In the genomic region with DNA sequence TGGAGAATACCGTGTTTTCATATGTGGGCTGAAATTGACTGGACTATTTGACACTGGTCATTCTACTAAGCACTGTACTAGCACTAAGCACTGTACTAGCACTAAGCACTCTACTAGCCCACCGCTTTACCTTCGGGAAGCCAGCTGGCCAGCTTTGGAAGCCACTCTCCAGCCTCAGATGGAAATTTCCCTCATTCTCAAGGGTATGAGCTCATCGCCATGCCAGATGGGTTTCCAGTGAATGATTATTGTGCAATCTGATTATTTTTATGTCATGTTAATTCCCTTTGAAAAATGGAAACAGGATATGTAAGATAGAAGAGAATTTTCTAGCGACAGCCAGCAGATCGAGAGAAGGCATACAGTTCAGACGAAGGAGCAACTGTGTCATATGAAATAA, we compare ENCODE assay signal across 22 mouse cellular contexts.
A peak's percentile ranks its signal among the peaks of the same experiment; 100 is the strongest.
DNase-seq lines count a peak whose midpoint lies in the region; ATAC-seq lines count a peak whose summit lies in the region.
"Had no signal": no experiment of that assay in that cellular context is flagged by ENCODE, and none has a peak within 500 bp of the region (broad histone marks: within the 10 kb centered on the region; RNA-seq: fewer than 3 reads in every experiment).

No protein-coding gene starts in this region.

- no peak for ATAC-seq in hindbrain, embryonic 15.5 days (ENCODE audit: low FRiP score, low read depth)
- ATAC-seq in hindbrain, embryonic 12.5 days (ENCODE audit: low FRiP score): no peak
- ATAC-seq in kidney, embryonic 14.5 days (ENCODE audit: low FRiP score, low TSS enrichment): no peak
- ATAC-seq: forebrain, embryonic 16.5 days; intestine, postnatal 0 days had no signal

- H3K9ac ChIP-seq in hindbrain, embryonic 15.5 days: no peak overlapping the region
- H3K9ac ChIP-seq in hindbrain, embryonic 12.5 days: no peak overlapping the region
- H3K9ac ChIP-seq in kidney, embryonic 14.5 days (ENCODE audit: low read depth, low read length): no peak overlapping the region
- H3K9ac ChIP-seq: embryonic facial prominence, embryonic 12.5 days; heart, embryonic 13.5 days; liver, embryonic 14.5 days; lung, embryonic 15.5 days; midbrain, embryonic 12.5 days had no signal

- no peaks in the 10 kb centered on the region for H3K36me3 ChIP-seq in hindbrain, embryonic 15.5 days
- H3K36me3 ChIP-seq in hindbrain, embryonic 12.5 days: no peaks in the 10 kb centered on the region
- no peaks in the 10 kb centered on the region for H3K36me3 ChIP-seq in kidney, embryonic 14.5 days (ENCODE audit: control insufficient read depth, insufficient read depth, low read length)
- H3K36me3 ChIP-seq: embryonic facial prominence, embryonic 12.5 days; G1E; heart, embryonic 13.5 days; lung, embryonic 15.5 days; midbrain, embryonic 12.5 days had no signal

- peak; percentile 74 to 76 for DNase-seq in cerebellum, postnatal 10 days
- no peak for DNase-seq in cerebellum, adult 8-10 months
- DNase-seq in lung, postnatal 36 days: peak; percentile 14
- DNase-seq in lung, postnatal 10 days: no peak
- DNase-seq in skeletal muscle tissue, adult 2 months (ENCODE audit: low read depth, low spot score): peak; percentile 39
- DNase-seq: adrenal gland, postnatal 36 days; cerebellum, adult 2 months; heart, adult 18-20 months; heart, postnatal 36 days; thymus, adult 2 months had no signal

- 64% methylated on average over 7 of the region's 7 CpGs for WGBS in hindbrain, embryonic 15.5 days
- 74% methylated on average over 7 of the region's 7 CpGs for WGBS in hindbrain, embryonic 12.5 days
- 87% methylated on average over 7 of the region's 7 CpGs for WGBS in kidney, embryonic 14.5 days

- no peaks in the 10 kb centered on the region for H3K27me3 ChIP-seq in hindbrain, embryonic 15.5 days
- no peaks in the 10 kb centered on the region for H3K27me3 ChIP-seq in hindbrain, embryonic 12.5 days
- H3K27me3 ChIP-seq in kidney, embryonic 14.5 days (ENCODE audit: control insufficient read depth, insufficient read depth, low read length): no peaks in the 10 kb centered on the region
- H3K27me3 ChIP-seq: embryonic facial prominence, embryonic 12.5 days; heart, embryonic 13.5 days; lung, embryonic 15.5 days; midbrain, embryonic 12.5 days had no signal

- H3K4me3 ChIP-seq in hindbrain, embryonic 15.5 days: no peak overlapping the region
- H3K4me3 ChIP-seq in hindbrain, embryonic 12.5 days: no peak overlapping the region
- H3K4me3 ChIP-seq in kidney, embryonic 14.5 days (ENCODE audit: low read length): no peak overlapping the region
- H3K4me3 ChIP-seq: embryonic facial prominence, embryonic 12.5 days; heart, embryonic 13.5 days; lung, embryonic 15.5 days; midbrain, embryonic 12.5 days had no signal

- peaks cover 13% of the 10 kb centered on the region for H3K4me1 ChIP-seq in hindbrain, embryonic 15.5 days (replicated peaks)
- H3K4me1 ChIP-seq in hindbrain, embryonic 12.5 days: peaks cover 24% of the 10 kb centered on the region
- peaks cover 9% of the 10 kb centered on the region; the same call in 1 of the 2 replicates for H3K4me1 ChIP-seq in kidney, embryonic 14.5 days (ENCODE audit: control insufficient read depth, insufficient read depth, low read length)

- 0 out of 2 replicates have a peak overlapping the region, but pooled peaks have one; percentile 14 for H3K27ac ChIP-seq in hindbrain, embryonic 15.5 days (replicated peaks)
- no peak overlapping the region for H3K27ac ChIP-seq in hindbrain, embryonic 12.5 days
- no peak overlapping the region for H3K27ac ChIP-seq in kidney, embryonic 14.5 days (ENCODE audit: low read depth, low read length)
- H3K27ac ChIP-seq: heart, embryonic 13.5 days; kidney, postnatal 0 days; liver, embryonic 14.5 days; lung, embryonic 15.5 days; midbrain, embryonic 12.5 days had no signal

- no peaks in the 10 kb centered on the region for H3K9me3 ChIP-seq in hindbrain, embryonic 15.5 days
- H3K9me3 ChIP-seq in hindbrain, embryonic 12.5 days (replicated peaks): no peaks in the 10 kb centered on the region
- no peaks in the 10 kb centered on the region for H3K9me3 ChIP-seq in kidney, embryonic 14.5 days (ENCODE audit: control insufficient read depth, low read length)
- H3K9me3 ChIP-seq: embryonic facial prominence, embryonic 12.5 days; G1E; heart, embryonic 13.5 days; lung, embryonic 15.5 days had no signal

- H3K4me2 ChIP-seq in hindbrain, embryonic 15.5 days: no peak overlapping the region
- H3K4me2 ChIP-seq in hindbrain, embryonic 12.5 days (replicated peaks): no peak overlapping the region
- no peak overlapping the region for H3K4me2 ChIP-seq in kidney, embryonic 14.5 days (replicated peaks; ENCODE audit: low read depth, low read length)
- H3K4me2 ChIP-seq: embryonic facial prominence, embryonic 12.5 days; heart, embryonic 13.5 days; lung, embryonic 15.5 days; midbrain, embryonic 12.5 days had no signal

Comparison
In these comparisons a context has a peak if more than half of its experiments do, and no peak if none do; other contexts are left out.
1. DNase-seq: peak in cerebellum, postnatal 10 days (2 of 2), lung, postnatal 36 days (single experiment) and skeletal muscle tissue, adult 2 months (single experiment); none in cerebellum, adult 8-10 months (single experiment) and lung, postnatal 10 days (single experiment).